Mouse (Mus musculus): ENCODE results near the gene Pik3ip1.

DNA sequence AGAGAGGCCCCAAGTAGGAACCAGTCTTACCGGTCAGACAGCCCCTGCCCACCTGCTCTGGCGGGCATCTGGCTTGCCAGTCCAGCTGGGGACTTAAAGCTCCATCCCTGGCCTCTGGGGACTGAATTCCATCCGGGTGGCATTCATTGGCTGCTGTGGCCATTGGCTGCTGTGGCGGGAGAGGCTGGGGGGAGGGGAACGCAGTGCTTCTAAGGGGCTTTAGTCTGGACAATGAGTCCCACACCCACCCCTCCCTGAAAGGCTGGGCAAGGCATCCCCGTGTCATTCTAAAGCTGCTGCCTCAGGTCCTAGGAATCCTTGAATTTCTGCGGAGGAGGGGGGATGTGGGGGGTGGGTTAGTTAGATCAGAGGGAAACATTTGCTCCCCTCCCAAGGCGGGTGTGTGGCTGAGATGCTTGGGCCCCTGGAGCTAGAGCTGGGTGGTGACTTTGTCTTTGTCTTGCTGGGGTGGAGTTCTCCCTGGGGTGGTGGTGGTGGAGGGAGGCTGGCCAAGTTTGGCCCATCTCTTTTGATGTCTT is 37.4 kb upstream of the Pik3ip1 start:
- TF ChIP-seq CTCF (IDR thresholded peaks at IDR 0.05) (0 out of 2 replicates have a peak, but pooled peaks have one; percentile 1), EP300 (IDR thresholded peaks at IDR 0.05) (peak; percentile 29; the same call in 1 of the 2 replicates)

Data from lung, postnatal 0 days (tissue).